Mouse (Mus musculus) stomach, postnatal 0 days (tissue): ENCODE results near the gene 4933430I17Rik. TPM values are rescaled to one million over a fixed set of nuclear protein-coding genes. Genes with fewer than 3 reads are reported as not detected.
A peak's percentile ranks its signal among the peaks of the same experiment; 100 is the strongest.

Experiments used
- ATAC-seq: fragments of 200-750 bp; cut with Nextera tagmentation; 2 replicates; pipeline ENCODE4 v1.8.0; 2017; ENCODE audit not compliant: low FRiP score, low TSS enrichment
- DNase-seq: peaks from one replicate; pipeline ENCODE4 v3.0.0-alpha.2; 2016; ENCODE audit warnings: low spot score
- H3K27ac ChIP-seq: fragments of 300-500 bp; sonication (generic); replicated peaks from 2 replicates; pipeline ENCODE4 v1.5.1; 2014; ENCODE audit warnings: mild to moderate bottlenecking, control low read depth
- H3K27me3 ChIP-seq: fragments of 300-500 bp; sonication (generic); 2 replicates; pipeline ENCODE4 v1.6.1; 2014; ENCODE audit warnings: low read length; ENCODE audit not compliant: control insufficient read depth, insufficient read depth
- H3K36me3 ChIP-seq: fragments of 300-500 bp; sonication (generic); 2 replicates; pipeline ENCODE4 v1.6.1; 2014; ENCODE audit warnings: low read length, mixed read lengths; ENCODE audit not compliant: control insufficient read depth, insufficient read depth
- H3K4me1 ChIP-seq: fragments of 300-500 bp; sonication (generic); replicated peaks from 2 replicates; pipeline ENCODE4 v1.6.1; 2014; ENCODE audit warnings: antibody characterized with exemption; ENCODE audit not compliant: control insufficient read depth, insufficient read depth
- H3K4me2 ChIP-seq: fragments of 300-500 bp; sonication (generic); replicated peaks from 2 replicates; pipeline ENCODE4 v1.6.1; 2014; ENCODE audit warnings: low read depth, mild to moderate bottlenecking, control low read depth, moderate library complexity
- H3K4me3 ChIP-seq: fragments of 300-500 bp; sonication (generic); 2 replicates; pipeline ENCODE4 v1.5.1; 2014; ENCODE audit warnings: low read depth, low read length, control low read depth
- H3K9ac ChIP-seq: fragments of 300-500 bp; sonication (generic); 2 replicates; pipeline ENCODE4 v1.6.1; 2014; ENCODE audit warnings: mild to moderate bottlenecking, low read length, control low read depth, mixed read lengths
- H3K9me3 ChIP-seq: fragments of 300-500 bp; sonication (generic); 2 replicates; pipeline ENCODE4 v1.6.1; 2016; ENCODE audit warnings: low read length; ENCODE audit not compliant: control insufficient read depth
- CTCF ChIP-seq: IDR thresholded peaks from 2 replicates; pipeline ENCODE4 v1.5.1; 2016; ENCODE audit warnings: antibody characterized with exemption, low read depth, mild to moderate bottlenecking, moderate library complexity
- EP300 ChIP-seq: optimal IDR thresholded peaks from 2 replicates; pipeline ENCODE3; 2016; ENCODE audit warnings: antibody characterized with exemption
- whole genome bisulfite sequencing: fragments of 180-500 bp; shearing (Covaris S2); extraction: QIAGEN DNeasy Blood & Tissue Kit; methylation state at CpG from one replicate; pipeline ENCODE4 v1.1.7; 2014; 5-methylcytosine and 5-hydroxymethylcytosine counted together
- polyA plus RNA-seq: library from polyadenylated mRNA; unstranded; fragments of >200 nt; fragmentation: Nextera tagmentation; extraction: Ambion mirVana; gene quantifications from 2 replicates; pipeline ENCODE4 v1.2.1, GENCODE M21; 2015

The 4933430I17Rik gene
- polyA plus RNA-seq, 1 experiment from 2014 or later, result 0.18 TPM

- peaks cover 15% of the 10 kb centered on the region for H3K36me3 ChIP-seq
- 21% methylated on average over 2 of the region's 2 CpGs for WGBS
- no peak overlapping the region for H3K9ac ChIP-seq
- peak overlapping the region; percentile 91 for H3K27ac ChIP-seq
- ATAC-seq (no peak), DNase-seq (no peak)
- peak overlapping the region; percentile 72 for H3K4me2 ChIP-seq
- TF ChIP-seq CTCF (peak; percentile 34; the same call in 1 of the 2 replicates), EP300 (no peak)
- peaks cover 6% of the 10 kb centered on the region for H3K4me1 ChIP-seq
- H3K27me3 ChIP-seq, result no peaks in the 10 kb centered on the region
- no peaks in the 10 kb centered on the region for H3K9me3 ChIP-seq
- H3K4me3 ChIP-seq, result no peak overlapping the region
These were observed 9.1 kb upstream of the 4933430I17Rik start for GRCm38 (mm10) chr4:62516079-62516478.

GRCm38 (mm10) chr4:62516579-62516978 is 8.6 kb upstream of the 4933430I17Rik start:
- WGBS, result 37% methylated on average over 1 of the region's 1 CpGs
- no peak overlapping the region for H3K4me3 ChIP-seq
- peak; percentile 67 for DNase-seq

GRCm38 (mm10) chr4:62517046-62517445 is 8.1 kb upstream of the 4933430I17Rik start:
- H3K36me3 ChIP-seq, result peaks cover 7% of the 10 kb centered on the region
- TF ChIP-seq EP300 (no peak), CTCF (no peak)
- H3K27ac ChIP-seq, result peak overlapping the region; percentile 91
- DNase-seq (no peak), ATAC-seq (no peak)
- H3K4me3 ChIP-seq, result no peak overlapping the region
- H3K27me3 ChIP-seq, result no peaks in the 10 kb centered on the region
- peak overlapping the region; percentile 72; the same call in 1 of the 2 replicates for H3K4me2 ChIP-seq
- H3K4me1 ChIP-seq, result peaks cover 6% of the 10 kb centered on the region
- 0 out of 2 replicates have a peak overlapping the region, but pooled peaks have one; percentile 43 for H3K9ac ChIP-seq
- no peaks in the 10 kb centered on the region for H3K9me3 ChIP-seq
- 68% methylated on average over 8 of the region's 8 CpGs for WGBS

More at GRCm38 (mm10) chr4:62516579-62516978, 8.6 kb upstream of the 4933430I17Rik start:
- Histone ChIP-seq H3K4me1 (peaks cover 6% of the 10 kb centered on the region), H3K27me3 (no peaks in the 10 kb centered on the region), H3K27ac (peak overlapping the region; percentile 91), H3K9ac (peak overlapping the region; percentile 43; the same call in 1 of the 2 replicates), H3K36me3 (peaks cover 12% of the 10 kb centered on the region), H3K9me3 (no peaks in the 10 kb centered on the region), H3K4me2 (peak overlapping the region; percentile 72)
- ATAC-seq, result no peak
- no peak for TF ChIP-seq EP300
- no peak for TF ChIP-seq CTCF

- no peaks in the 10 kb centered on the region for H3K27me3 ChIP-seq
- peak overlapping the region; percentile 54 for H3K4me3 ChIP-seq
- H3K27ac ChIP-seq, result peak overlapping the region; percentile 91
- peaks cover 6% of the 10 kb centered on the region; the same call in 1 of the 2 replicates for H3K36me3 ChIP-seq
- H3K4me1 ChIP-seq, result peaks cover 6% of the 10 kb centered on the region
- 53% methylated on average over 10 of the region's 10 CpGs for WGBS
- DNase-seq (no peak), ATAC-seq (no peak)
- TF ChIP-seq CTCF, result no peak
- TF ChIP-seq EP300, result no peak
- peak overlapping the region; percentile 72 for H3K4me2 ChIP-seq
- no peaks in the 10 kb centered on the region for H3K9me3 ChIP-seq
- peak overlapping the region; percentile 73 for H3K9ac ChIP-seq
These were observed 7.4 kb upstream of the 4933430I17Rik start for GRCm38 (mm10) chr4:62517538-62518415.

DNA sequence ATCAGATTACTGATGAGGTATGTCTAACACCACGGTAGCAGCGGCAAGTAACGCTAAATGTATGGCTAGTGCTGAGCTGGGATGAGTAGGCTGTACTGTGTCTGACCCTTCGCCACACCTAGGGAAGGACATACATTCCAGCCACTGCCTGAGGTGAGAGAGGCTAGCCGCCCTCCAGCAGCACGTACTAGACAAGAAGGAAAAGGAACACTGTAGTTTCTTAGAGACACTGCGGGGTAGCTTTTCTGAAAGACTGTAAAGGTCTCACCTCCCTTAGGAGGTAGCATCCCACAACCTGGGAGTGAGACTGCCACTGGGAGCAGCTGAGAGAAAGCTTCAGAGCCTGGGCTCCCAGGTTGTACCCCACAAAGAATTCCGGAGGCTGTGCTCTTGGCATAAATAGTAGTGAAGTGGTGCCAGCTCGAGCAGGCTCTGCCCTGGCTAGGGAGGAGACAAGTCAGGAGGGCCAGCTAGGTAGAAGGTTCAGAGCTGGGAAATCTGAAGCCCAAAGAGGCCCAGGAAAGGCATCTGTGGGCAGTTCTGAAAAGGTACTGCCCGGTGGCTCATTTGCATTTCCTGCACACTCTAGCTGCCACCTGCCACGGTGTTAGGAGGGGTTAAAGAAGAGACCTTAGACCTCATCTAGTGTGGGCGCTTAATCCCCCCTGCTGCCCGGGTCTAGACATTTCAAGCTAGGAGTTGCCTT is 6.6 kb upstream of the 4933430I17Rik start:
- peak overlapping the region; percentile 72 for H3K4me2 ChIP-seq
- WGBS, result 27% methylated on average over 13 of the region's 13 CpGs
- H3K4me3 ChIP-seq, result peak overlapping the region; percentile 54
- peak overlapping the region; percentile 73 for H3K9ac ChIP-seq
- peaks cover 6% of the 10 kb centered on the region for H3K4me1 ChIP-seq
- TF ChIP-seq CTCF, result no peak
- TF ChIP-seq EP300, result no peak
- ATAC-seq (peak; percentile 75), DNase-seq (peak; percentile 74)
- peak overlapping the region; percentile 91 for H3K27ac ChIP-seq
- H3K27me3 ChIP-seq, result no peaks in the 10 kb centered on the region
- no peaks in the 10 kb centered on the region for H3K9me3 ChIP-seq
- H3K36me3 ChIP-seq, result peaks cover 3% of the 10 kb centered on the region; the same call in 1 of the 2 replicates
